Mouse (Mus musculus) liver, adult 2 months (tissue): ENCODE measurements around the gene Castor2.

ENCODE experiments used
- CTCF ChIP-seq: fragments of 200-500 bp; IDR thresholded peaks from 2 replicates; pipeline ENCODE4 v1.5.1; 2011; ENCODE audit warnings: low read depth, low read length, control low read depth
- POLR2A ChIP-seq: fragments of 200-500 bp; IDR thresholded peaks from 2 replicates; pipeline ENCODE4 v1.6.1; 2011; ENCODE audit warnings: low read length, control low read depth; ENCODE audit not compliant: insufficient read depth; ENCODE audit errors: extremely low read depth

DNA sequence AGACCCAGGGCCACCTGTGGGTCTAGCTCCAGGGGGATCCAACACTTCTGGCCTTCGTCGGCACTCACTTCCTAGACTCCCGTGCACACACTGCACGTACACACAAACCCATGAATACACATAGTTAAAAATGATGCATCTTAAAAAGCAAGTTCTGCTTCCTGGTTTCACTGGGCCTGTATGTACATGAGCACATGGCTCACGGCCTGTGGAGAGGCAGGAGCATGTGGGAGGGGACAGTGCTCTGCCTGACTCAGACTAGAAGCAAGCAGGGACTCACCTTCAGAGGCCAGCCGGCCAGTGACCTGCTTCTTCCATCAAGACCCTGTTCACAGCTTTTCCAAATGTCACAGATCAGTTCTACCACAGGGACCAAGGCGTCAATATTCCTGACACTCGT is 94.2 kb downstream of the Castor2 start:
- TF ChIP-seq CTCF (no peak), POLR2A (no peak)
